In the genomic region with DNA sequence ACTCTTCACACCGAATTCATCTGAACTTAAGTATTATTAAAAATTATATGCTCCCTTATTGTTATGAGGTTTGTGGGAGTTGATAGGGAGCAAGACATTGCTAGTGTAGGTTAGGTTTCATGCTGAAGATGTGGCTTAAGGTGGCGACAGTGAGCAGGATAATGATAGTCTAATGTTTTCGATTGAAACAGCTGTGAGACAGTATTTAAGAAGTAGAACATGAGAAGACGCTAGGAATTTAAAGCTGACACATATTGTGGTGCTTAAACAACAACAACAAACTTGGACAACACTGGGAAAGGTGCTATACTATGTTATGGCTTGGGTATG, we compare ENCODE assay signal across 8 mouse cellular contexts. TPM values are rescaled to one million over a fixed set of nuclear protein-coding genes. Genes with fewer than 3 reads are reported as not detected.
DNase-seq lines count a peak whose midpoint lies in the region; ATAC-seq and TF ChIP-seq lines count a peak whose summit lies in the region.

No protein-coding gene starts in this region.

- H3K9me3 ChIP-seq in embryonic facial prominence, embryonic 15.5 days (replicated peaks): no peaks in the 10 kb centered on the region
- no peaks in the 10 kb centered on the region for H3K9me3 ChIP-seq in liver, embryonic 11.5 days (ENCODE audit: control insufficient read depth, low read length)

- H3K36me3 ChIP-seq in heart, adult 2 months (ENCODE audit: control insufficient read depth, insufficient read depth, low read length): peaks cover 24% of the 10 kb centered on the region
- peaks cover 12% of the 10 kb centered on the region; the same call in 1 of the 2 replicates for H3K36me3 ChIP-seq in embryonic facial prominence, embryonic 15.5 days
- H3K36me3 ChIP-seq in liver, embryonic 11.5 days (ENCODE audit: control insufficient read depth, insufficient read depth, low read length): peaks cover 4% of the 10 kb centered on the region; the same call in 1 of the 2 replicates

- H3K4me2 ChIP-seq in embryonic facial prominence, embryonic 15.5 days (replicated peaks): peak overlapping the region; percentile 58
- peak overlapping the region; percentile 84 for H3K4me2 ChIP-seq in liver, embryonic 11.5 days

- peak overlapping the region; percentile 89 for H3K4me3 ChIP-seq in heart, adult 2 months
- H3K4me3 ChIP-seq in embryonic facial prominence, embryonic 15.5 days (replicated peaks): peak overlapping the region; percentile 98
- peak overlapping the region; percentile 86 for H3K4me3 ChIP-seq in liver, embryonic 11.5 days (ENCODE audit: low read depth, low read length)

- ATAC-seq in embryonic facial prominence, embryonic 15.5 days (ENCODE audit: insufficient number of reproducible peaks, low FRiP score, low TSS enrichment, low read depth): no peak
- ATAC-seq in liver, embryonic 11.5 days (replicated peaks; ENCODE audit: low FRiP score): no peak

- no peaks in the 10 kb centered on the region for H3K79me2 ChIP-seq in heart, adult 2 months (replicated peaks; ENCODE audit: control insufficient read depth, insufficient read depth, low read length)

- no peak for DNase-seq in heart, adult 2 months
- no peak for DNase-seq in heart, postnatal 4 days
- DNase-seq in A20 (ENCODE audit: low read depth, low spot score): peak; percentile 67
- no peak for DNase-seq in liver, embryonic 11.5 days (ENCODE audit: low spot score)
- DNase-seq in urinary bladder, adult 18-20 months (ENCODE audit: low spot score in 2 of 2): no peak
- DNase-seq in left cerebral cortex, postnatal 25 days (ENCODE audit: low spot score in 2 of 2): no peak
- DNase-seq in urinary bladder, postnatal 25 days (ENCODE audit: low spot score): no peak

- no peak overlapping the region for H3K9ac ChIP-seq in heart, adult 2 months (ENCODE audit: low read depth, low read length)
- peak overlapping the region; percentile 35; the same call in 1 of the 2 replicates for H3K9ac ChIP-seq in embryonic facial prominence, embryonic 15.5 days
- H3K9ac ChIP-seq in liver, embryonic 11.5 days (ENCODE audit: low read depth, low read length): peak overlapping the region; percentile 93

- TF ChIP-seq POLR2A in heart, adult 2 months (IDR thresholded peaks at IDR 0.05; ENCODE audit: insufficient read depth, low read depth, low read length): no peak

- WGBS in heart, adult 2 months: 10% methylated on average over 4 of the region's 4 CpGs
- 6% methylated on average over 4 of the region's 4 CpGs for WGBS in embryonic facial prominence, embryonic 15.5 days
- WGBS in liver, embryonic 11.5 days: 3% methylated on average over 4 of the region's 4 CpGs

- intact Hi-C loops in heart, adult 2 months (cut with DNase I): loop anchor here (10.0 kb wide), 1 partner anchor 682 kb away; a partner anchor contains a TSS
- intact Hi-C loops in left cerebral cortex, postnatal 25 days (cut with DNase I): no loop called here

- peaks cover 2% of the 10 kb centered on the region for H3K4me1 ChIP-seq in heart, adult 2 months (ENCODE audit: control insufficient read depth, insufficient read depth, low read length)
- peaks cover 7% of the 10 kb centered on the region; the same call in 1 of the 2 replicates for H3K4me1 ChIP-seq in embryonic facial prominence, embryonic 15.5 days
- peaks cover 11% of the 10 kb centered on the region; the same call in 1 of the 2 replicates for H3K4me1 ChIP-seq in liver, embryonic 11.5 days (replicated peaks; ENCODE audit: control insufficient read depth, insufficient read depth, low read length)

- no peak for TF ChIP-seq CTCF in heart, adult 2 months (IDR thresholded peaks at IDR 0.05)

- H3K27me3 ChIP-seq in heart, adult 2 months (ENCODE audit: control insufficient read depth, insufficient read depth, low read length): no peaks in the 10 kb centered on the region
- H3K27me3 ChIP-seq in embryonic facial prominence, embryonic 15.5 days: no peaks in the 10 kb centered on the region
- no peaks in the 10 kb centered on the region for H3K27me3 ChIP-seq in liver, embryonic 11.5 days (replicated peaks; ENCODE audit: control insufficient read depth, insufficient read depth, low read length)

- no peak for TF ChIP-seq EP300 in heart, adult 2 months (IDR thresholded peaks at IDR 0.05; ENCODE audit: insufficient read depth, low read depth, low read length)

- H3K27ac ChIP-seq in heart, adult 2 months: peak overlapping the region; percentile 98
- peak overlapping the region; percentile 96 for H3K27ac ChIP-seq in embryonic facial prominence, embryonic 15.5 days (replicated peaks)
- H3K27ac ChIP-seq in liver, embryonic 11.5 days (ENCODE audit: low read depth, low read length): no peak overlapping the region

RNA-seq across cellular contexts. Expression of a gene that starts 0.7 kb away (rescaled TPM):
- 10 to 100 TPM; 12.2 to 12.3 TPM for total RNA-seq in heart, adult 2 months (2021)
- 6.8 and 9.0 TPM in 2 replicates for polyA plus RNA-seq in heart, adult 2 months (2012; rRNA removed)
- total RNA-seq in heart, postnatal 4 days (2021): 10 to 100 TPM; 25.6 to 26.7 TPM
- polyA plus RNA-seq in embryonic facial prominence, embryonic 15.5 days (2015; fragmentation: Nextera tagmentation; extraction: Ambion mirVana): 166 and 169 TPM in 2 replicates
- 161 and 178 TPM in 2 replicates for polyA plus RNA-seq in liver, embryonic 11.5 days (2014; fragmentation: Nextera tagmentation; extraction: Ambion mirVana)
- 10 to 100 TPM; 23.4 to 25.4 TPM for total RNA-seq in left cerebral cortex, postnatal 25 days (2021)

RNA-seq across cellular contexts. Expression of a gene that starts 0.8 kb away (rescaled TPM):
- 10 to 100 TPM; 32.0 to 42.0 TPM for total RNA-seq in heart, adult 2 months (2021)
- 9.3 and 27.5 TPM in 2 replicates for polyA plus RNA-seq in heart, adult 2 months (2012; rRNA removed)
- total RNA-seq in heart, postnatal 4 days (2021): 10 to 100 TPM; 40.9 to 42.8 TPM
- 46.1 and 47.9 TPM in 2 replicates for polyA plus RNA-seq in embryonic facial prominence, embryonic 15.5 days (2015; fragmentation: Nextera tagmentation; extraction: Ambion mirVana)
- 66.1 and 71.3 TPM in 2 replicates for polyA plus RNA-seq in liver, embryonic 11.5 days (2014; fragmentation: Nextera tagmentation; extraction: Ambion mirVana)
- total RNA-seq in left cerebral cortex, postnatal 25 days (2021): 10 to 100 TPM; 40.8 to 42.2 TPM

RNA-seq across cellular contexts. Expression of a gene that starts 50.1 kb away (rescaled TPM):
- total RNA-seq in heart, adult 2 months (2021): 100 to 1,000 TPM; 116 to 119 TPM
- 48.3 and 92.1 TPM in 2 replicates for polyA plus RNA-seq in heart, adult 2 months (2012; rRNA removed)
- total RNA-seq in heart, postnatal 4 days (2021): 100 to 1,000 TPM; 117 to 120 TPM
- 15.4 and 16.0 TPM in 2 replicates for polyA plus RNA-seq in embryonic facial prominence, embryonic 15.5 days (2015; fragmentation: Nextera tagmentation; extraction: Ambion mirVana)
- polyA plus RNA-seq in liver, embryonic 11.5 days (2014; fragmentation: Nextera tagmentation; extraction: Ambion mirVana): 23.2 and 25.0 TPM in 2 replicates
- total RNA-seq in left cerebral cortex, postnatal 25 days (2021): 100 to 1,000 TPM; 149 to 153 TPM
